Mouse (Mus musculus) spleen, postnatal 36 days (tissue): ENCODE results near the gene Cdc42ep3.

Experiments used
- DNase-seq, 2 experiments: peaks; one replicate each; pipeline ENCODE4 v3.0.0; 2022; ENCODE audit warnings: low spot score in 2 of 2, mixed read lengths in 1 of 2

Cdc42ep3 gene

GRCm38 (mm10) chr17:79345001-79345709, 9.7 kb downstream of the Cdc42ep3 start:
- no peak for DNase-seq

GRCm38 (mm10) chr17:79343334-79343946, 11.5 kb downstream of the Cdc42ep3 start:
- no peak for DNase-seq

GRCm38 (mm10) chr17:79342639-79343333, 12.1 kb downstream of the Cdc42ep3 start:
- no peak for DNase-seq

GRCm38 (mm10) chr17:79341946-79342470, 12.9 kb downstream of the Cdc42ep3 start:
- DNase-seq, result no peak

- no peak for DNase-seq
Measured at GRCm38 (mm10) chr17:79337494-79337893, 17.4 kb downstream of the Cdc42ep3 start.

GRCm38 (mm10) chr17:79334701-79335100, 20.2 kb downstream of the Cdc42ep3 start:
- no peak for DNase-seq

GRCm38 (mm10) chr17:79333650-79334049, 21.2 kb downstream of the Cdc42ep3 start:
- no peak for DNase-seq

GRCm38 (mm10) chr17:79332864-79333263, 22.0 kb downstream of the Cdc42ep3 start:
- no peak for DNase-seq

- DNase-seq, result no peak
Measured at GRCm38 (mm10) chr17:79330397-79330796, 24.5 kb downstream of the Cdc42ep3 start.

- no peak for DNase-seq
Measured at GRCm38 (mm10) chr17:79326868-79327376, 28.0 kb downstream of the Cdc42ep3 start.

- DNase-seq, result no peak
Measured at GRCm38 (mm10) chr17:79317085-79317751, 37.7 kb downstream of the Cdc42ep3 start.

- no peak for DNase-seq
Measured at GRCm38 (mm10) chr17:79315415-79316094, 39.3 kb downstream of the Cdc42ep3 start.

- DNase-seq, result no peak
Measured at GRCm38 (mm10) chr17:79310465-79310864, 44.4 kb downstream of the Cdc42ep3 start.

GRCm38 (mm10) chr17:79309506-79309905, 45.4 kb downstream of the Cdc42ep3 start:
- DNase-seq, result no peak

- DNase-seq, result no peak
Measured at GRCm38 (mm10) chr17:79305644-79306043, 49.2 kb downstream of the Cdc42ep3 start.

GRCm38 (mm10) chr17:79303744-79304497, 51.0 kb downstream of the Cdc42ep3 start:
- DNase-seq, result no peak

- peak in 1 of 2 experiments; percentile 7 for DNase-seq
Measured at GRCm38 (mm10) chr17:79303238-79303637, 51.7 kb downstream of the Cdc42ep3 start.

- no peak for DNase-seq
Measured at GRCm38 (mm10) chr17:79299925-79300324, 55.0 kb downstream of the Cdc42ep3 start.

GRCm38 (mm10) chr17:79298968-79299367, 55.9 kb downstream of the Cdc42ep3 start:
- peak; percentile 13 to 15 for DNase-seq

GRCm38 (mm10) chr17:79295926-79296325, 59.0 kb downstream of the Cdc42ep3 start:
- no peak for DNase-seq
